Mouse (Mus musculus): Measurements from ENCODE around the gene Nfic. TPM values are rescaled to one million over a fixed set of nuclear protein-coding genes. Genes with fewer than 3 reads are reported as not detected.

Gene Nfic
- polyA plus RNA-seq, 1 experiment: 10.5 TPM

GRCm38 (mm10) chr10:81410981-81411380 lies 44.5 kb downstream of the Nfic start:
- DNase-seq (ENCODE audit: low read depth, low spot score): no peak
- WGBS: 31% methylated on average over 9 of the region's 9 CpGs

- 16% methylated on average over 4 of the region's 4 CpGs for WGBS
- no peak for DNase-seq (ENCODE audit: low read depth, low spot score)
Observed at GRCm38 (mm10) chr10:81410350-81410749, 45.1 kb downstream of the Nfic start.

- no peak for DNase-seq (ENCODE audit: low read depth, low spot score)
- 28% methylated on average over 8 of the region's 8 CpGs for WGBS
Observed at GRCm38 (mm10) chr10:81409330-81409729, 46.1 kb downstream of the Nfic start.

GRCm38 (mm10) chr10:81408871-81409291 lies 46.6 kb downstream of the Nfic start:
- WGBS: 15% methylated on average over 9 of the region's 9 CpGs
- DNase-seq (ENCODE audit: low read depth, low spot score): no peak

- WGBS: 80% methylated on average over 13 of the region's 13 CpGs
- DNase-seq (ENCODE audit: low read depth, low spot score): no peak
Observed at GRCm38 (mm10) chr10:81408424-81408729, 47.1 kb downstream of the Nfic start.

GRCm38 (mm10) chr10:81407539-81408423 lies 47.7 kb downstream of the Nfic start:
- WGBS: 37% methylated on average over 31 of the region's 31 CpGs
- DNase-seq (ENCODE audit: low read depth, low spot score): no peak

GRCm38 (mm10) chr10:81406504-81407440 lies 48.7 kb downstream of the Nfic start:
- 74% methylated on average over 24 of the region's 24 CpGs for WGBS
- no peak for DNase-seq (ENCODE audit: low read depth, low spot score)

GRCm38 (mm10) chr10:81405588-81406201 lies 49.7 kb downstream of the Nfic start:
- no peak for DNase-seq (ENCODE audit: low read depth, low spot score)
- WGBS: 60% methylated on average over 13 of the region's 13 CpGs

GRCm38 (mm10) chr10:81404720-81405119 lies 50.7 kb downstream of the Nfic start:
- no peak for DNase-seq (ENCODE audit: low read depth, low spot score)
- 70% methylated on average over 18 of the region's 18 CpGs for WGBS

- no peak for DNase-seq (ENCODE audit: low read depth, low spot score)
- 51% methylated on average over 9 of the region's 9 CpGs for WGBS
Observed at GRCm38 (mm10) chr10:81404082-81404481, 51.4 kb downstream of the Nfic start.

GRCm38 (mm10) chr10:81403511-81403910 lies 51.9 kb downstream of the Nfic start:
- no peak for DNase-seq (ENCODE audit: low read depth, low spot score)
- WGBS: 77% methylated on average over 10 of the region's 10 CpGs

- DNase-seq (ENCODE audit: low read depth, low spot score): no peak
- 66% methylated on average over 7 of the region's 7 CpGs for WGBS
Observed at GRCm38 (mm10) chr10:81402227-81402765, 53.1 kb downstream of the Nfic start.

- WGBS: 25% methylated on average over 18 of the region's 18 CpGs
Observed at GRCm38 (mm10) chr10:81401521-81402226, 53.8 kb downstream of the Nfic start.

GRCm38 (mm10) chr10:81401205-81401520 lies 54.3 kb downstream of the Nfic start:
- DNase-seq (ENCODE audit: low read depth, low spot score): no peak
- WGBS: 72% methylated on average over 10 of the region's 10 CpGs

More at GRCm38 (mm10) chr10:81401521-81402226, 53.8 kb downstream of the Nfic start:
- DNase-seq (ENCODE audit: low read depth, low spot score): no peak

GRCm38 (mm10) chr10:81400371-81401204 lies 54.8 kb downstream of the Nfic start:
- no peak for DNase-seq (ENCODE audit: low read depth, low spot score)
- 84% methylated on average over 22 of the region's 22 CpGs for whole genome bisulfite sequencing

GRCm38 (mm10) chr10:81399798-81400308 lies 55.6 kb downstream of the Nfic start:
- WGBS: 91% methylated on average over 18 of the region's 18 CpGs
- DNase-seq (ENCODE audit: low read depth, low spot score): no peak

- 88% methylated on average over 5 of the region's 5 CpGs for WGBS
- DNase-seq (ENCODE audit: low read depth, low spot score): no peak
Observed at GRCm38 (mm10) chr10:81399296-81399695, 56.1 kb downstream of the Nfic start.

GRCm38 (mm10) chr10:81396749-81397148 lies 58.7 kb downstream of the Nfic start:
- DNase-seq (ENCODE audit: low read depth, low spot score): no peak
- WGBS: 86% methylated on average over 5 of the region's 5 CpGs
